Mouse (Mus musculus): ENCODE measurements at regions not wholly inside any gene's neighbourhood (a gene's known extent, or its start where the extent isn't known, plus 50 kb on each side); places are given as distances from the start of the nearest gene placed in this dataset.

- ATAC-seq (replicated peaks; ENCODE audit: low FRiP score, poor library complexity, severe bottlenecking), result no peak
Measured at GRCm38 (mm10) chr4:150800774-150801173, 52.9 kb upstream of the Errfi1 start.

DNA sequence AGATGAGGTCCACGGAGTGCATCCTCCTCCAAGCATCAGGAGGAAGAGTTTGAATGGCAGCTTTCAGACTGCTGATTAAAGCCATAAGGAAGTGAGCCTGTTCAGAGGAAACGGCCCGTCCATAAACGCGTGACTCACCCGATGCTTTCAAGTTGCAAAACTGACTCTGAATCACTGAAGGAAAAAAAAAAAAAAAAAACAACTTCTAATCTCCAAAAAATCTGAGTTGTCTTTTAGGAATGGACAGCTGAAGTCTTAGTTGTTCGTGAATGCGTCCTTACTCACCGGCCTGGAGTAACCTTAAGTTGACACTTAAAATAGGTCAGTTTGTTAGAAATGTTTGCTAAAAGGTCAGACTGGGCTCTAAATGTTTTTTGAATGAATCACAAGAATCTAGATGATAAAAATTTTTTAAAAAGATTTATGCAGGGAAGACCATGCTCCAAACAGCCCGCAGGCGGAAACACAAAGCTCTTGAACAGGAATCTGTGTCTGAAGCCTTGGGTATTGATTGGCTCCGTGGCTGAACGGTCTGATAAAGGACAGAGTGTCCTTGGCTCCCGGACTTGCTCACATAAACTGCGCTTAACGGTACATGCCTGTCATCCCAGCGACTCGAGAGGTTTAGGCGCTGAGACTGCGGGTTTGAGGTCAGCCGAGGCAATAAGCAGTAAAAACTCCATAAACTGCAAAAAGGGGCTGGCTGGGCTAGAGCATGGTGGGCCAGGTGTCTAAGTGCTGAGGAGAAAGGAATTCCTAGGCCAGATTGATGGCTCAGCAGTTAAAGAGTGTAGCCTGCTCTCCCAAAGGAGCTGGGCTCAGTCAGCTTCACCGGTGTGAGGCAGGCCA is 53.9 kb upstream of the Errfi1 start:
- no peak for ATAC-seq (replicated peaks; ENCODE audit: low FRiP score, poor library complexity, severe bottlenecking)

- ATAC-seq (replicated peaks; ENCODE audit: low FRiP score, poor library complexity, severe bottlenecking), result no peak
Measured at GRCm38 (mm10) chr4:150798783-150799530, 54.8 kb upstream of the Errfi1 start.

DNA sequence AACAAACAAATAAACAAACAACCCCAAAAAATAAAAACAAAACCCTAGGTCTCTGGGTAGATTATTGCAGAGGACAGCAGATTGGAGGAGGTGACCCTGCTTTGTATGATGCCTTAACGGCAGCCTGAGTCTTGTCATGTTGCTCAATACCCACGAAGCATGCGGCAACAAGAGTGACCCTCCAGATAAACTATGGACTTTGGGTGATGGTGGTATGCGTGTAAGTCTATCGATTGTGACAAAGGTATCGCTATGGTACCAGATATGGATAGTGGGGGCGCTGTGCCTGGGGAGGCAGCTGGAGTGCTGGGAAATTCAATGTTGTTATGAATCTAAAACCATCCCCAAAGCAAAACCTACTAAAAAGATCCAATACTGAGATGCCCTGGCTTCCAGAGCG is 55.4 kb upstream of the Errfi1 start:
- no peak for ATAC-seq (replicated peaks; ENCODE audit: low FRiP score, poor library complexity, severe bottlenecking)

DNA sequence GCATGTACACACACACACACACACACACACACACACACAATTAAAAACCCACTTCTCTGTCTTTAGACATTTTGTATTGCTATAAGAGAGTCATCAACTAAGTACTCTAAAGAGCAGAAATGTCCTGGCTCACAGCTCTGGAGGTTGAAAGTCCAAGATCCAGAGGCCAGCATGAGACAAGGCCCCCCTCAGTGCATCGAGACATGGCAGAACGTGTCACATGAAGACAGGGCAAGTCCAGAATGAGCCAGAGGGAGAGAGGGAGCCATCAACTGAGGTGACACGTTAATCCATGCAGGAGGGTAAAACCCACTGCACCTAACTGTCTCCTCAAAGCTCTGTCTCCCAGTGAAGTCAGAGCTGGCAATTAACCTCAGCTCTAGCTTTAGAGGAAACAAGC is 56.7 kb upstream of the Errfi1 start:
- no peak for ATAC-seq (replicated peaks; ENCODE audit: low FRiP score, poor library complexity, severe bottlenecking)

DNA sequence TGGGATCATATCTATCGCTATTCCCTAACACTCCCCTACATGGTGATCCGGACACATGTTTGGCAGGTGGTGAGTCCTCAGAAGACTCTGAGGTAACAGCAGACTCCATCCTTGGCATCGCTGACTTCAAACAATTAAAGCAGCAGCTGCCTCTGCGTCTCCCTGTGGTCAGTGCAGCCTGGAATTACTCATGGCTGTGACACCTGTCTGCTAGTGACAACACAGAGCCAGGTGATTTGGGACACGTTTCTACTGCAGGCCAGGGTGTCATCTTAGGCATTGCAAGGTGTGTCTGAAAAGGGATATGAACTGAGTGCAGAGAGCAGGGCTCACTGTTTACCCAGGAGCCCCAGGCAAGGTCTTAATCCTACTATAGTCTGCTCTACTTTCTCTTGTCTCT is 58.8 kb upstream of the Errfi1 start:
- no peak for ATAC-seq (replicated peaks; ENCODE audit: low FRiP score, poor library complexity, severe bottlenecking)

GRCm38 (mm10) chr4:150794257-150794794 is 59.4 kb upstream of the Errfi1 start:
- ATAC-seq (replicated peaks; ENCODE audit: low FRiP score, poor library complexity, severe bottlenecking), result no peak

GRCm38 (mm10) chr4:150793146-150793545 is 60.6 kb upstream of the Errfi1 start:
- no peak for ATAC-seq (replicated peaks; ENCODE audit: low FRiP score, poor library complexity, severe bottlenecking)

DNA sequence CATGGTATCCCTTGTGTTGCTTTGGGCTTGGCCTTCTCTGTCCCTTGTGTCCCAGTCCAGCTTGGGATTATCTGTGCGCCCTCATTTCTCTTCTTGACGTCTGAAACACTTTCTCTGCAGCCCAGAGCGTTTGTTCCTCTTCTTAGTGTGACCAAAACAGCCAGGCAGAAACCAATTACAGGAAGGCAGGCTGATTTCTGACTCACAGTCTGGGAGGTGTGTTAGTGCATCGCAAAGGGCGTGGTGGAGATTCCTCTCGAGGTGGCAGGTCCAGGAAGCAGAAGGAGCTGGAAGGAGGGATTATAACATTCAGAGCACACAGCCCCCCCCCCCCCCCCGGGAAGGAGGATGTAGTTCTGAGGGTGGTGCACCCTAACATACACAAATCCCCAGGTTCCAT is 64.6 kb upstream of the Errfi1 start:
- ATAC-seq (replicated peaks; ENCODE audit: low FRiP score, poor library complexity, severe bottlenecking), result no peak

GRCm38 (mm10) chr4:150787113-150787512 is 66.6 kb upstream of the Errfi1 start:
- ATAC-seq (replicated peaks; ENCODE audit: low FRiP score, poor library complexity, severe bottlenecking), result no peak

GRCm38 (mm10) chr4:150786651-150787050 is 67.1 kb upstream of the Errfi1 start:
- no peak for ATAC-seq (replicated peaks; ENCODE audit: low FRiP score, poor library complexity, severe bottlenecking)

DNA sequence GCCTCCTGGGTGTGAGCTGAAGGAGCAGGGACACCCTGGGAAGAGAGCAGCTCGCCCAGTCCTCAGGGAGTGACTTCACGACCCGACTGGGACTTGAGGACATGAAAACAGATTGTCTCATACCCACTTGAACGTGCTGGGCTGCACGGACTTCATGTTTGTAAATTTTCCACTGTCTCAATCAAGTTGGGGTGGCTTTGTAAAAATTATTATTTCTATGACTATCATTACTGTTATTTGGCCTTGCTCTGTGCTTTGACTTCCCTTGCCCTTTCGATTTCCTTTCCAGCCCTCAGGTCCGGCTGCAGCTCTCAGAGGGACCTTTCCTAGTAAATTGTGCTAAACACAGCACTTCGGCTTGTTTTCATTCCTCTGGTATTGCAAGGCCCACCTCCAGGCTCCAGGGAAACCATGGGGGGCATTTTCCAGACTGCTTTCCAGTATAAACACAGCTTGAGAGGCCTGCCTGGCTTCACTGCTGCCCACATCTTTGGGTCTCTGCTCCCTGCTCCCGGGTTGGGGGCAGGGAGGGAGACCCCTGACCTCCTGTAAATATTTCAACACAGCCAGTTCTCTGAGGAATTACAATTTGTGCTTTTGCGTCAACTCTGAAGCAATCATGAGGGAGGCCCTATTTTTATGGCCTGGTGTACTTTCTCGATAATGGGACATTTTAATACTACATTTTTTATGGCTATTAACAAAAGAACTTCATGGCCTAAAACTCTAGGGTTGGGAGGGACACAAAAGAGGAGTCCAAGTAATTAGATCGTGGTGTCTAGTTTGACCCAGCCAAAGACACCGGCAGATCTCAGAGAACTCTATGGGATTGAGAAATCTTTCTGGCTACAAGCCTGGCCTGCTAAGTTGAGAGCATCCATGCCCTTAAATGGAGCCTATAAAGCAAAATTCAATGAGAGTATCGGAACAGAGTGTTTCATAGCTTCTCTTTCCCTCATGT is 68.9 kb upstream of the Errfi1 start:
- no peak for ATAC-seq (replicated peaks; ENCODE audit: low FRiP score, poor library complexity, severe bottlenecking)

- no peak for ATAC-seq (replicated peaks; ENCODE audit: low FRiP score, poor library complexity, severe bottlenecking)
Measured at GRCm38 (mm10) chr4:150781304-150781703, 72.4 kb upstream of the Errfi1 start.

DNA sequence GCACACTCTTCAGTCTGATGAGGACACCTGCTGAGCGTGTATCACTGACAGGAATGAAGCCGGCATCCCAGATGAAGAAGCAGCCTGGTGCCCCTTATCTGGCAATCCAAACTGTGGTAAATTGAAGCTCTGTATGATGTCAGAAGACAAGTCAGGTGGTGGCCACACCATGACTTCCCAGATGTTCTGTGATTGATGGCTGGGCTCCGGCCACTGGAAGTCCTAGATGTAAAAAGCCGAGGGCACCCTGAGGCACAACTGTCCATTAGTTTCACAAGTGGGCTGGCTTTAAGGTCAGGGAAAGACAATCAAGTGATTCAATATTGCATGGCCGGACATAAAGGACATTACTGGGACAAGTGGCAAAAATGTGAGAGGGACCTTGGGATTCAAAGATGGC is 74.4 kb upstream of the Errfi1 start:
- ATAC-seq (replicated peaks; ENCODE audit: low FRiP score, poor library complexity, severe bottlenecking), result no peak

- ATAC-seq (replicated peaks; ENCODE audit: low FRiP score, poor library complexity, severe bottlenecking), result no peak
Measured at GRCm38 (mm10) chr4:150778683-150779082, 75.0 kb upstream of the Errfi1 start.

DNA sequence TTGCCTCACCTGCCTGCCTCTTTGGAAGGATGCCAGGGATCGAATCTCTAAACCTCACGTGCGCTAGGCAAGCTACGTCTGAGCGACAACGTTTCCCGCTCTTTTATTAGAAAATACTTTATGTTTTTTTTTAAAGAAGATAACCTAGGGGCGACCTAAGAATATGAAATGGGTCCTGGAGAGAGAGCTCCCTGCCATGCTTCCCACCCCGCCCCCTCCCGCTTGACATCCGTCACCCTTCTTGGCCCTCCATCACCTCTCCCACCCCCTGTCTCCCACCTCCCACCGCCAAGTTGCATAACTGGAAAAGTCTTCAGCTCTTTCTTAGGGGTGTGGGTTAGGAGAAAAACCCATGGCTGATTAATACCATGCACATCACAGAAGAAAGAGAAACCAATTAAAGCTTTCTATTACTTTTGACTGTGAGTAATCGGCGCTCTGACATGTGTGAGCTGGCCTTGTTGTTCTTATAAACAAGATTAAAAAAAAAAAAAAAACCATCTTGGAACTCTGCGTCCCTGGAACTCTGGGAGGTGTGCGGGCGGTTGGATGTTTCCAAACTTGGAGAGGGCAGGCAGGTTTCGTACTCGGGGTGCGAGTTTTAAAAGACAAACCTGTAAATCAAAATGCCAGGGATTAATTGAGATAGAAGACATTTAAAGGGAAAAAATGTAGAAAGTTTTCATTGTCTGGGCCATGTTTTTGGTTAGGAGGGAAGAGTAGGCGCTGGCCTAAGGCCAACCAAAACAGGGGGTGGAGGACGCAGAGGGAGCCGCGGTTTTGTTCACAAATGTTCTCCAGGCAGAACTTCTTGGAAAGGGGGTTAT is 77.8 kb upstream of the Errfi1 start:
- ATAC-seq (replicated peaks; ENCODE audit: low FRiP score, poor library complexity, severe bottlenecking), result no peak

GRCm38 (mm10) chr4:150775281-150775680 is 78.4 kb upstream of the Errfi1 start:
- ATAC-seq (replicated peaks; ENCODE audit: low FRiP score, poor library complexity, severe bottlenecking), result no peak

GRCm38 (mm10) chr4:150774289-150774914 is 79.3 kb upstream of the Errfi1 start:
- ATAC-seq (replicated peaks; ENCODE audit: low FRiP score, poor library complexity, severe bottlenecking), result 0 out of 2 replicates have a peak, but pooled peaks have one; percentile 34
